Mouse (Mus musculus) limb, embryonic 15.5 days (tissue): ENCODE measurements around the gene Arhgap35. TPM values are rescaled to one million over a fixed set of nuclear protein-coding genes. Genes with fewer than 3 reads are reported as not detected.

Experiments
- ATAC-seq: fragments of 200-750 bp; cut with Nextera tagmentation; 2 replicates; pipeline ENCODE4 v1.8.0; 2017; ENCODE audit warnings: low read depth, moderate TSS enrichment; ENCODE audit not compliant: insufficient number of reproducible peaks, low FRiP score, low TSS enrichment
- H3K27ac ChIP-seq: fragments of 300-500 bp; sonication (generic); 2 replicates; pipeline ENCODE4 v1.5.1; 2015; ENCODE audit warnings: moderate library complexity, mild to moderate bottlenecking, inconsistent platforms
- H3K27me3 ChIP-seq: fragments of 300-500 bp; sonication (generic); 2 replicates; pipeline ENCODE4 v1.6.1; 2015; ENCODE audit warnings: inconsistent platforms
- H3K36me3 ChIP-seq: fragments of 300-500 bp; sonication (generic); 2 replicates; pipeline ENCODE4 v1.6.1; 2015; ENCODE audit warnings: inconsistent platforms
- H3K4me1 ChIP-seq: fragments of 300-500 bp; sonication (generic); 2 replicates; pipeline ENCODE4 v1.6.1; 2015; ENCODE audit warnings: inconsistent platforms
- H3K4me2 ChIP-seq: fragments of 300-500 bp; sonication (generic); 2 replicates; pipeline ENCODE4 v1.6.1; 2015; ENCODE audit warnings: mild to moderate bottlenecking, inconsistent platforms
- H3K4me3 ChIP-seq: fragments of 300-500 bp; sonication (generic); 2 replicates; pipeline ENCODE4 v1.5.1; 2015; ENCODE audit warnings: mild to moderate bottlenecking, inconsistent platforms
- H3K9ac ChIP-seq: fragments of 300-500 bp; sonication (generic); 2 replicates; pipeline ENCODE4 v1.6.1; 2015; ENCODE audit warnings: inconsistent platforms
- H3K9me3 ChIP-seq: fragments of 300-500 bp; sonication (generic); 2 replicates; pipeline ENCODE4 v1.6.1; 2016; ENCODE audit warnings: inconsistent platforms
- WGBS: fragments of 180-500 bp; shearing (Covaris S2); methylation state at CpG from one replicate; pipeline ENCODE4 v1.1.7; 2015; 5-methylcytosine and 5-hydroxymethylcytosine counted together
- polyA plus RNA-seq: library from polyadenylated mRNA; unstranded; fragments of >200 nt; fragmentation: Nextera tagmentation; extraction: Ambion mirVana; gene quantifications from 2 replicates; pipeline ENCODE4 v1.2.1, GENCODE M21; 2015

The Arhgap35 gene
- polyA plus RNA-seq, 1 experiment from 2014 or later = 15.7 TPM

- Histone ChIP-seq H3K36me3 (peaks cover 31% of the 10 kb centered on the region), H3K9ac (no peak overlapping the region), H3K4me1 (peaks cover 24% of the 10 kb centered on the region), H3K27me3 (no peaks in the 10 kb centered on the region), H3K9me3 (no peaks in the 10 kb centered on the region), H3K27ac (no peak overlapping the region; the same call in 1 of the 2 replicates), H3K4me2 (no peak overlapping the region), H3K4me3 (no peak overlapping the region)
- WGBS = 52% methylated on average over 9 of the region's 9 CpGs
- no peak for ATAC-seq
Measured at GRCm38 (mm10) chr7:16557783-16558538, 56.8 kb downstream of the Arhgap35 start.

GRCm38 (mm10) chr7:16557251-16557650, 57.5 kb downstream of the Arhgap35 start:
- H3K4me3 ChIP-seq = no peak overlapping the region
- no peak for ATAC-seq
- no peaks in the 10 kb centered on the region for H3K27me3 ChIP-seq
- peaks cover 24% of the 10 kb centered on the region for H3K4me1 ChIP-seq
- no peak overlapping the region for H3K4me2 ChIP-seq
- 42% methylated on average over 4 of the region's 4 CpGs for WGBS
- H3K9me3 ChIP-seq = no peaks in the 10 kb centered on the region
- H3K9ac ChIP-seq = no peak overlapping the region
- H3K27ac ChIP-seq = no peak overlapping the region
- peaks cover 24% of the 10 kb centered on the region for H3K36me3 ChIP-seq

DNA sequence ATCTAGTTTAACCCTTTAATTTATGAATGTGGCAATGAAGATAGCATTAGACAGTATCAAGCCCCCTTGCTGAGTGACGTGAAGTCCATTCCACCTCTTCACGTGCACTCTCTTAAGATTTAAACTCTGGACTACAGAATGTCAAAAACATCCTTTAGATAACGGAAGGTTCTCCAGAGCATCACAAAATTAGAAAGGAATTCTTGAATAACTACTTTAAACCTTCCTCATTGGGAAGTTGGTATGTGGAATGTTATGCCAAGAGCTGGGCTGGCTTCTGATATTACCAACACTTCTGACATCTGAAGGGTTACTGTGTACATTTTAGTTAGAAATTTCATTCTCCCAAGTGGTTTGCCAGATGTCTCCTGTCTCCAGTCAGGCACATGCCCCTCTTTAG, 60.6 kb downstream of the Arhgap35 start:
- H3K4me3 ChIP-seq = no peak overlapping the region
- H3K27ac ChIP-seq = no peak overlapping the region
- 79% methylated on average over 3 of the region's 3 CpGs for WGBS
- no peaks in the 10 kb centered on the region for H3K27me3 ChIP-seq
- no peak overlapping the region for H3K9ac ChIP-seq
- ATAC-seq = no peak
- peaks cover 24% of the 10 kb centered on the region for H3K4me1 ChIP-seq
- H3K36me3 ChIP-seq = peaks cover 10% of the 10 kb centered on the region; the same call in 1 of the 2 replicates
- no peaks in the 10 kb centered on the region for H3K9me3 ChIP-seq
- H3K4me2 ChIP-seq = no peak overlapping the region

DNA sequence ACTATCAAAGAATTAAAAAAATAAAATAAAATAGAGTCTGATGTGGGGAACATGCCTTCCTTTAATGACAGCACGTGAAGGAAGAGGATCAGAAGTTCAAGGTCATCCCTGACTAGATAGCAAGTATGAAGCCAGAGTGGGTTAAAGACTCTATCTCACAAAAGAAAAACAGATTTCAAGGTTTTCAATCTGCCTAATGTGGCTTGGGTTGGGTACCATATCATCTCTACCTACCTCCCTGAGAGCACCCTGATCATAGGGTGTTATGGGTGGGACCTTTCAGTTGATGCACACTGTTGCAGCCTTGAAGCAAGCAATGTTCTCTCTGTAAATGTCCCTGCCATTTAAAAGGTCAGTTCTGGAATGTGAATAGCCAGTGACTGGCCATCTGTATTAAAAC, 63.2 kb downstream of the Arhgap35 start:
- ATAC-seq = no peak
- WGBS = 96% methylated on average over 1 of the region's 1 CpGs
- peaks cover 16% of the 10 kb centered on the region for H3K36me3 ChIP-seq

GRCm38 (mm10) chr7:16549299-16549698, 65.5 kb downstream of the Arhgap35 start:
- Histone ChIP-seq H3K36me3 (peaks cover 25% of the 10 kb centered on the region), H3K4me2 (no peak overlapping the region), H3K4me3 (no peak overlapping the region), H3K27me3 (no peaks in the 10 kb centered on the region), H3K9me3 (no peaks in the 10 kb centered on the region), H3K27ac (no peak overlapping the region), H3K9ac (no peak overlapping the region), H3K4me1 (peaks cover 9% of the 10 kb centered on the region)
- ATAC-seq = no peak
- WGBS = 85% methylated on average over 1 of the region's 1 CpGs

More for the DNA sequence above, 63.2 kb downstream of the Arhgap35 start:
- Histone ChIP-seq H3K9ac (no peak overlapping the region), H3K4me3 (no peak overlapping the region), H3K4me1 (peaks cover 4% of the 10 kb centered on the region), H3K27ac (no peak overlapping the region), H3K27me3 (no peaks in the 10 kb centered on the region), H3K4me2 (no peak overlapping the region), H3K9me3 (no peaks in the 10 kb centered on the region)

- Histone ChIP-seq H3K27me3 (no peaks in the 10 kb centered on the region), H3K36me3 (peaks cover 39% of the 10 kb centered on the region), H3K4me1 (peaks cover 9% of the 10 kb centered on the region), H3K27ac (no peak overlapping the region), H3K4me2 (no peak overlapping the region), H3K9me3 (no peaks in the 10 kb centered on the region), H3K9ac (no peak overlapping the region), H3K4me3 (no peak overlapping the region)
- ATAC-seq = peak; percentile 78
- WGBS = 28% methylated on average over 8 of the region's 8 CpGs
Measured at GRCm38 (mm10) chr7:16544770-16545169, 70.0 kb downstream of the Arhgap35 start.

GRCm38 (mm10) chr7:16537220-16537903, 77.4 kb downstream of the Arhgap35 start:
- 84% methylated on average over 5 of the region's 5 CpGs for WGBS
- Histone ChIP-seq H3K27me3 (no peaks in the 10 kb centered on the region), H3K27ac (no peak overlapping the region), H3K36me3 (peaks cover 48% of the 10 kb centered on the region), H3K9me3 (no peaks in the 10 kb centered on the region), H3K4me1 (no peaks in the 10 kb centered on the region), H3K4me3 (no peak overlapping the region), H3K9ac (no peak overlapping the region), H3K4me2 (no peak overlapping the region)
- ATAC-seq = no peak

DNA sequence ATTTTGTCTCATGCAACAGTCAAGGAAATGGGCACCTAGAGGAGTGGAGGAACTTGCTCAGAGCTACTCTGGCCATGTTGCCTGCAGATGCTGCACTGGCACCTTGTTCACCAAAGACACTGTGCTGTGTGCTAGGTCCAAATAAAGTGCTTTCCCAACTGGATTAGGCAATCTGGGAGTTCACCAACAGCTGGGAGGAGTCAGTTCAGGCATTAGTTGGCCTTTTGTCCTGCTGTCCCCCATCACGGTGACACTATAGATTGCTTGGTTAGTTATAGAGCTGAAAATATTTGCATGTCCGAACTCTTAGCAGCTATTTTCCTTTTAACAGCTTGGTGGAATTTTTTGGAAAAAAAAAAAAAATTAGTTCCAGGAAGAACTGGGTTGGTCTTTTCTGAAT, 88.8 kb downstream of the Arhgap35 start:
- peaks cover 18% of the 10 kb centered on the region for H3K36me3 ChIP-seq
- 88% methylated on average over 2 of the region's 2 CpGs for WGBS

DNA sequence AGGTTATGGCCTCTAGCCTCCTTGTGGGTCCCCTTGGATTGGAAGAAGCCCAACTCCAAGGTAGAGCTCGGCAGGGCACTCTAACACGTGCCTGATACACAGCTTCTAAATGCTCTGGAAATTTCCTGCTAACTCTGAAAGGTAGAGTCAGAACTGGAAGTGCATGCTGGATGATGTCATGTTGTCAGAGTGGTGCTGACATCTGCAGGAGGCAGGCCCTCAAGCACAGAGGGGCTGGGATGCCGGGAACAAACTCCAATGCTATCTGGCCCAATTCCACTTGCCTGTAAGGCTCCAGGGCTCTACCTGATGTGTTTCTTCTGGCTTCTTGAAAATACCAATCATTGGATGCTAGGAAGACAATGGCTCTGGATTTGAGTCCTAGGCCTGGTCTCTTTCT, 89.3 kb downstream of the Arhgap35 start:
- 70% methylated on average over 3 of the region's 3 CpGs for WGBS
- no peaks in the 10 kb centered on the region for H3K9me3 ChIP-seq
- no peak for ATAC-seq
- peaks cover 16% of the 10 kb centered on the region for H3K36me3 ChIP-seq
- no peak overlapping the region for H3K9ac ChIP-seq
- H3K27ac ChIP-seq = no peak overlapping the region
- H3K27me3 ChIP-seq = no peaks in the 10 kb centered on the region
- no peak overlapping the region for H3K4me2 ChIP-seq
- 0 out of 2 replicates have a peak, but pooled peaks cover 3% of the 10 kb centered on the region for H3K4me1 ChIP-seq
- H3K4me3 ChIP-seq = no peak overlapping the region

More for the DNA sequence above, 88.8 kb downstream of the Arhgap35 start:
- Histone ChIP-seq H3K9me3 (no peaks in the 10 kb centered on the region), H3K4me2 (no peak overlapping the region), H3K4me1 (0 out of 2 replicates have a peak, but pooled peaks cover 5% of the 10 kb centered on the region), H3K27ac (no peak overlapping the region), H3K9ac (no peak overlapping the region), H3K4me3 (no peak overlapping the region), H3K27me3 (no peaks in the 10 kb centered on the region)
- ATAC-seq = no peak

GRCm38 (mm10) chr7:16524308-16524707, 90.5 kb downstream of the Arhgap35 start:
- no peak for ATAC-seq
- Histone ChIP-seq H3K4me3 (no peak overlapping the region), H3K27me3 (no peaks in the 10 kb centered on the region), H3K27ac (peak overlapping the region; percentile 43; the same call in 1 of the 2 replicates), H3K4me2 (no peak overlapping the region), H3K36me3 (peaks cover 16% of the 10 kb centered on the region), H3K4me1 (0 out of 2 replicates have a peak, but pooled peaks cover 3% of the 10 kb centered on the region), H3K9me3 (no peaks in the 10 kb centered on the region), H3K9ac (no peak overlapping the region)
- 34% methylated on average over 2 of the region's 2 CpGs for WGBS

- Histone ChIP-seq H3K9me3 (no peaks in the 10 kb centered on the region), H3K9ac (no peak overlapping the region), H3K4me3 (no peak overlapping the region), H3K27me3 (no peaks in the 10 kb centered on the region), H3K4me1 (0 out of 2 replicates have a peak, but pooled peaks cover 2% of the 10 kb centered on the region), H3K27ac (no peak overlapping the region), H3K36me3 (peaks cover 16% of the 10 kb centered on the region), H3K4me2 (no peak overlapping the region)
- 91% methylated on average over 2 of the region's 2 CpGs for WGBS
- ATAC-seq = no peak
Measured at GRCm38 (mm10) chr7:16519310-16519709, 95.5 kb downstream of the Arhgap35 start.

GRCm38 (mm10) chr7:16517198-16517597, 97.6 kb downstream of the Arhgap35 start:
- Histone ChIP-seq H3K9me3 (no peaks in the 10 kb centered on the region), H3K27me3 (no peaks in the 10 kb centered on the region), H3K4me1 (no peaks in the 10 kb centered on the region), H3K4me2 (no peak overlapping the region), H3K9ac (no peak overlapping the region), H3K27ac (no peak overlapping the region), H3K4me3 (no peak overlapping the region), H3K36me3 (peaks cover 22% of the 10 kb centered on the region)
- WGBS = 92% methylated on average over 5 of the region's 5 CpGs
- no peak for ATAC-seq
